ENCODE assay signal across 29 mouse cellular contexts in genomic region chr1:28800881-28801280, GRCm38 (mm10). TPM values are rescaled to one million over a fixed set of nuclear protein-coding genes. Genes with fewer than 3 reads are reported as not detected.
"Had no signal": no experiment of that assay in that cellular context is flagged by ENCODE, and none has a peak within 500 bp of the region (broad histone marks: within the 10 kb centered on the region; RNA-seq: fewer than 3 reads in every experiment).

No protein-coding gene starts in this region.

- H3K27ac ChIP-seq: hindbrain, postnatal 0 days; kidney, postnatal 0 days; limb, embryonic 10.5 days; limb, embryonic 13.5 days; liver, embryonic 12.5 days; liver, embryonic 15.5 days; lung, embryonic 15.5 days; stomach, postnatal 0 days had no signal

- H3K4me3 ChIP-seq: limb, embryonic 10.5 days; limb, embryonic 13.5 days; liver, embryonic 12.5 days; liver, embryonic 15.5 days; lung, embryonic 15.5 days; megakaryocyte, embryonic 14.5 days had no signal

- H3K4me1 ChIP-seq: limb, embryonic 10.5 days; limb, embryonic 13.5 days; liver, embryonic 12.5 days; liver, embryonic 15.5 days; lung, embryonic 15.5 days; megakaryocyte, embryonic 14.5 days had no signal

- H3K27me3 ChIP-seq: limb, embryonic 13.5 days; liver, embryonic 12.5 days; liver, embryonic 15.5 days; lung, embryonic 15.5 days; megakaryocyte, embryonic 14.5 days had no signal

- DNase-seq: kidney, adult 18-20 months; kidney, postnatal 36 days; liver; lung, adult 18-20 months; lung, postnatal 10 days; lung, postnatal 36 days; midbrain, embryonic 14.5 days; thymus, postnatal 25 days had no signal

- H3K36me3 ChIP-seq: limb, embryonic 10.5 days; limb, embryonic 13.5 days; liver, embryonic 12.5 days; liver, embryonic 15.5 days; lung, embryonic 15.5 days had no signal

RNA-seq across cellular contexts. Expression of gene Gm597, which starts 20.8 kb away (rescaled TPM):
- total RNA-seq: hindbrain, postnatal 0 days; layer of hippocampus, postnatal 10 days; left cerebral cortex, adult 18-20 months; left cerebral cortex, postnatal 25 days; midbrain, postnatal 0 days had no signal
- polyA plus RNA-seq: hindbrain, postnatal 0 days; inflammation-experienced regulatory T-cells, adult 6 months; intestine, embryonic 16.5 days; kidney, embryonic 14.5 days; kidney, postnatal 0 days; limb, embryonic 10.5 days; limb, embryonic 13.5 days; liver, embryonic 12.5 days; liver, embryonic 15.5 days; lung, embryonic 15.5 days; midbrain, embryonic 11.5 days; midbrain, embryonic 14.5 days; midbrain, postnatal 0 days; neural tube, embryonic 11.5 days; neural tube, embryonic 14.5 days; stomach, embryonic 14.5 days; stomach, postnatal 0 days; thymus, postnatal 0 days had no signal
